14 mouse cellular contexts compared by ENCODE assay signal in genomic region chr3:8053711-8054110, GRCm38 (mm10).
"Had no signal": no experiment of that assay in that cellular context is flagged by ENCODE, and none has a peak within 500 bp of the region (broad histone marks: within the 10 kb centered on the region; RNA-seq: fewer than 3 reads in every experiment).

No protein-coding gene starts in this region.

- H3K36me3 ChIP-seq: limb, embryonic 15.5 days; liver, embryonic 12.5 days; midbrain, embryonic 10.5 days; neural tube, embryonic 12.5 days; stomach, embryonic 15.5 days had no signal

- H3K27ac ChIP-seq: limb, embryonic 15.5 days; liver, embryonic 12.5 days; midbrain, embryonic 10.5 days; neural tube, embryonic 12.5 days; stomach, embryonic 15.5 days had no signal

- ATAC-seq: liver, embryonic 12.5 days had no signal

- H3K4me3 ChIP-seq: limb, embryonic 15.5 days; liver, embryonic 12.5 days; midbrain, embryonic 10.5 days; neural tube, embryonic 12.5 days; stomach, embryonic 15.5 days had no signal

- H3K9me3 ChIP-seq: limb, embryonic 15.5 days; liver, embryonic 12.5 days; midbrain, embryonic 10.5 days; neural tube, embryonic 12.5 days; stomach, embryonic 15.5 days had no signal

- H3K4me1 ChIP-seq: limb, embryonic 15.5 days; liver, embryonic 12.5 days; midbrain, embryonic 10.5 days; neural tube, embryonic 12.5 days; stomach, embryonic 15.5 days had no signal

- H3K4me2 ChIP-seq: limb, embryonic 15.5 days; liver, embryonic 12.5 days; lung, embryonic 14.5 days; neural tube, embryonic 12.5 days; stomach, embryonic 15.5 days had no signal

- H3K9ac ChIP-seq: limb, embryonic 15.5 days; liver, embryonic 12.5 days; lung, embryonic 14.5 days; neural tube, embryonic 12.5 days; stomach, embryonic 15.5 days had no signal

- DNase-seq: kidney, postnatal 14 days; layer of hippocampus, postnatal 36 days; lung, embryonic 14.5 days; lung, postnatal 10 days; lung, postnatal 4 days; midbrain, embryonic 14.5 days; spleen, adult 18-20 months; thymus, adult 2 months; thymus, postnatal 25 days had no signal

- H3K27me3 ChIP-seq: limb, embryonic 15.5 days; liver, embryonic 12.5 days; neural tube, embryonic 12.5 days; stomach, embryonic 15.5 days had no signal
